Mouse (Mus musculus) lung, adult 2 months (tissue): ENCODE data around the gene Sox21.

Experiments used
- CTCF ChIP-seq: fragments of 200-500 bp; IDR thresholded peaks from 2 replicates; pipeline ENCODE4 v1.5.1; 2011; ENCODE audit warnings: mild to moderate bottlenecking, low read length, control low read depth; ENCODE audit not compliant: insufficient read depth
- POLR2A ChIP-seq: fragments of 200-500 bp; IDR thresholded peaks from 2 replicates; pipeline ENCODE4 v1.6.1; 2011; ENCODE audit warnings: low read depth, mild to moderate bottlenecking, control low read depth, low read length, borderline replicate concordance; ENCODE audit errors: extremely low read depth

GRCm38 (mm10) chr14:118253381-118253780, 16.6 kb upstream of the Sox21 start:
- no peak for TF ChIP-seq CTCF
- no peak for TF ChIP-seq POLR2A
